Mouse (Mus musculus) bone marrow macrophage, adult 2 months (primary cell): Measurements from ENCODE around the gene Lct.

ENCODE experiments used
- CTCF ChIP-seq: IDR thresholded peaks from 2 replicates; pipeline ENCODE4 v1.5.1; 2012; ENCODE audit warnings: low read depth, mild to moderate bottlenecking, low read length, moderate library complexity
- POLR2A ChIP-seq: IDR thresholded peaks from 2 replicates; pipeline ENCODE4 v1.6.1; 2012; ENCODE audit warnings: mild to moderate bottlenecking, low read depth, low read length, borderline replicate concordance

DNA sequence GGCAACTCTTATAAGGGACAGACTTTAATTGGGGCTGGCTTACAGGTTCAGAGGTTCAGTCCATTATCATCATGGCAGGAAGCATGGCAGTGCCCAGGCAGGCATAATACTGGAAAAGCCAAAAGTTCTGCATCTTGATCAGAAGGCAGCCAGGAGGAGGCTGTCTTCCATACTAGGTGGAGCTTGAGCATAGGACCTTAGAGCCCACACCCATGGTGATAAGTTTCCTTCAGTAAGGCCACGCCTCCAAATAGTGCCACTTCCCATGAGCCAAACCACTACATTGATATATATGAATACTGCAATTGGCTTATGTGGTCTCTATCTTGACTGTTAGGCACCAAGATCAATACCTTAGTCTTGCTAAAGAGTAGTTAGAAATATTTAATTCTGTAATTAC, 52.2 kb downstream of the Lct start:
- no peak for TF ChIP-seq POLR2A
- no peak for TF ChIP-seq CTCF
